Mouse (Mus musculus): ENCODE measurements around the gene Ncam1.

GRCm38 (mm10) chr9:49470946-49471345 is 327.8 kb downstream of the Ncam1 start:
- TF ChIP-seq GATA1 (IDR thresholded peaks at IDR 0.05; ENCODE audit: borderline replicate concordance, low read length) (no peak), FLI1 (IDR thresholded peaks at IDR 0.05; ENCODE audit: low read length) (no peak)

Data from megakaryocyte, embryonic 14.5 days (primary cell).